Mouse (Mus musculus): ENCODE data around the gene Wt1.

Gene Wt1

DNA sequence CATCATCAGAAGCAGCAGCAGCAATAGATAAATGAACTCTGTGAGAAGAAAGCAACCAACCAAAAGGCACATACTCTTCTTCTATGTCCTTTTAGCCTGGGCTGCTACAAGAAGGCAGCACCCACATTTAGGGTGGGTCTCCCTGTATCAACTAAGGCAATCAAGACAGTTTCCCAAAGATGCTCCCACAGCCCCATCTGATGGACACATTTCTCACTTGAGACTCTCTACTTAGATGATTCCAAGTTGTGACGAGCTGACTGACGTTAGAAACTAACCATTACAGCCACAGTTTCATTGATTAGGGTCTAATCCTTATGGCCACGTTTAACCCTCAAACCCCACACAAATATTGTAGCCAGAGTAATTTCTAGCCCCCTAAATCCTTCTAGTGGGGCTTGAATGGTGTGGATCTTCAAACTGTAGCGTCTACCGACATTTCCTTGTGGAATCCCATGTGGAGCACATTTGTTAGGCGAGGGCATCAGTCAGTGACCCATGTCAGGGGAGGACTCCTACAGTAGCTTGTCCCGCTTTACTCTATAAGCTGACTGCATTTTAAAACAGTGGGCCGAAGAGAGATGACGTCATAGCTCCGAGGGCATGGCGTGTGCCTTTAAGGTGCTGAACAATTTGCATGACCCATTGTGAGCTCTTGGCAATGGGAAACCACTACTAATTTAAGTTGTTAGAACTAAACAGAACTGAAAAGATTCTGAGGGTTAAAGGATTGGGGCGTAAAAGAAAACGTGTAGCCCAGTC is 59.6 kb downstream of the Wt1 start:
- no peak for DNase-seq (ENCODE audit: low spot score in 2 of 2)

DNA sequence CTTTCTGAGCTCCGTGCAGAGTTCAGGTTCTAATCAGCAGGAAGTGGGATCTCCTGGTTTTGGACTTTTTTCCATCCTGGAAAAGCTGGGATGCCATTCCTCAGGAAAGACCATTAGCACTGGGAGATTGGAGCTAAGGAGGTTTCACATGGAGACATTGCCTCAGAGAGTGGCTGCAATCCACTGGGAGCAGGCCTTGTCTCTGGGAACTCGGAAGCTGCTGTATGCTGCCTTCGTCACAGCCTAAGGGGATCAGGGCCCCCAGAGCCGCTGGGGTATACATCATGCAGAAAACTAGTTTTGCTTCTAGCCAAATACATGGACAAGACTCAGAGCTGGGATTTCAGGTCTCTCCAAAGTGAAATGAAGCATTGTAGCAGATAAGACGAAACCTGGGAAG is 60.3 kb downstream of the Wt1 start:
- no peak for DNase-seq (ENCODE audit: low spot score in 2 of 2)

DNA sequence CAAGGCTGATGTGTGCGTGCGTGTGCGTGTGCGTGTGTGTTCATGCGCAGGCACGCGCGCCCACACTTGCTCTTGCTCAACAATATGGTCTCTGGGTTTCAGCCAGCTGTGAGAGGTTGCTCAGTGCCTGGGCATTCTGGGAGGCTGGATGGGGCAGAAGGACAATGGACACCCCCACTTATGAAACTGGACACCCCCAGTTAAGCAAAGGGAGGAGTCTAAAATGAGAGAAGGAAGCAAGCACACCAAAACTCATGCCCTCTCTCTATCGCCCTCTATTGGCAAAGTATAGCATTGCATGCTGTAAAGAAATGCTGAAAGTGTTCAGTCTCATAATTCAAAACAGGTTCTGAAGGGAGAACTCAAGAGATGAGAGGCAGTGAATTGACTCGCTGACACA is 61.9 kb downstream of the Wt1 start:
- DNase-seq (ENCODE audit: low spot score in 2 of 2) = no peak

DNA sequence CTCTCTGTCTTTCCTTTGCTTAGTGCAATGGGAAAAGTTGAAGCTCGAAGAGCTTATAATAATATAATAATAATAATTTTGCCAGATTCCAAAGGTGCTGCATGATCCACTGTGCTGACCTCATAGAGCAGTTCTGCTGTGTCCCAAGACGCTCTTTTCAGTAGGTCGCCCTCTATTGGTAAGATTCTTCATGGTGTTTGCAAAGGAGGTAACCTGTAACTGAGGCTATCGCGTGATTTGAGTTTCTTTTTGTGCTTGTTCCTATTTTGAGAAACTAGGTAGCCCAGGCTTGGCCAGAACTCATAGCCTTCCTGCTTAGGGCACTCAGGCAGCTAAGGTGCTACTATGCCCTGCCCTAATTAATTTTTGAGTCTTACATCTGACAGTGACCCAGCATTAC is 63.0 kb downstream of the Wt1 start:
- no peak for DNase-seq (ENCODE audit: low spot score in 2 of 2)

DNA sequence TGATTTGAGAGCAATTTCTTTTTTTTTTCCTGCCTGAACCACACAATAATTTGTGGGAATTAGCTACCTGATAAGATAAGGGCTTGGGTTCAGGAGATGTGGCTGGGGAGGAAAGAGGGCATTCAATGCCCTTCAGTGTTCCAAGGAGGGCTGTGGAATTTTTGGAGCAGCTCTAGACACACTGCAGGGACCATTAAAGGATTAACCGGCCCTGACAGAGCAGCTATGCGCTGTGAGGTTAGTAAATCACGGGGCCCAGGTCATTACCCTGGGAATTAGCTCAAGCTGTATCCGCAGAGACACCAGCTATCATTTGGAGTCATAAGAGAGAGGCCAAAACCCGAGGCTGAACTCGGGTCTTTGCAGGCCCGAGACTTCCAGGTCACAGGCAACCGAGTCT is 73.8 kb downstream of the Wt1 start:
- DNase-seq (ENCODE audit: low spot score in 2 of 2) = no peak

DNA sequence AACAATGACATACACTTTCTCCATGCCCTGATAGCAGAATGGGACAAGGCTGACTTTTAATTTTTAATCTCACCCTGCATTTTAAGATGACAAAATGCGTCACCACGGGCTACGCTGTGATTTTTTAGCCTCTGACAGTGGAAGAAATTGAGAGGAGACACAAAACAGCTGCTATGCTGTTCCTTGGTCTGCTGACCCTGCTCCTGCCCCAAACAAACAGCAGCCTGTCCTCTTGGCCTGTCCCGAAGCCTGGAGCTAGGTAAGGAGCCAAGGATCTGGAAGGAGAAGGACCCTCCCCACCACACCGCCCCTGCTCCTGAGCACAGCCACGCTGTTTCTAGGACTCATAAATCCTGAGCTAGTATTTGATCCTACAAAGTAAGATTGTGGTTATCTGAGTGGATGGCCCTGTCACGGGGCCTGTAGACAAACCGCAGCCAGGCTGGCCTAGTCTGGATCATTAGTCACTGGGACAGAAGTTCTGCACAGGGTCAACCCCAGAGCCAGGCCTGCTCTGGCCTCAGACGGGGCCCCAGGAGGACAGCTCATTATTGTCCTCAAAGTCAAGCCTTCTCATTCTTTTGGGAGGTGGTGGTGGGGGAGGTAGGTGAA is 80.3 kb downstream of the Wt1 start:
- DNase-seq (ENCODE audit: low spot score in 2 of 2) = no peak

DNA sequence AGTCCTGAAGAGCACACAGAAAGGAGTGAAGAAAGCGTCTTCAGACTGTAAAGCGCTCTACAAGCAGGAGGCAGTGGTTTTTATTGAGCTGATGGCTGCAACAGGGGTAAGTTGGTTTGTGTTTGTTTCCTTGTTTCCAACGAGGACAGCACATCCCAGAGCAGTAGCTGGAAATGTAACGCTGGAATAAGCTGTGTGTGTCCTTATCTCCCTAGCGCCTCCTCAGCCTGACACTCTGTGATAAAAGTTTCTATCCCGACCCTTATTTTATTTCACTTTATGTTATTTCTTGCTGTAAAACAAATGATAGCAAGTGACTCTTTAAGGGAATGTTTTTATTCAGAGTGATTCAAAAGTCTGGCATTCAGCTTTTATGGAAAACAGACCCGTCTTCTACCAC is 86.5 kb downstream of the Wt1 start:
- no peak for DNase-seq (ENCODE audit: low spot score in 2 of 2)

DNA sequence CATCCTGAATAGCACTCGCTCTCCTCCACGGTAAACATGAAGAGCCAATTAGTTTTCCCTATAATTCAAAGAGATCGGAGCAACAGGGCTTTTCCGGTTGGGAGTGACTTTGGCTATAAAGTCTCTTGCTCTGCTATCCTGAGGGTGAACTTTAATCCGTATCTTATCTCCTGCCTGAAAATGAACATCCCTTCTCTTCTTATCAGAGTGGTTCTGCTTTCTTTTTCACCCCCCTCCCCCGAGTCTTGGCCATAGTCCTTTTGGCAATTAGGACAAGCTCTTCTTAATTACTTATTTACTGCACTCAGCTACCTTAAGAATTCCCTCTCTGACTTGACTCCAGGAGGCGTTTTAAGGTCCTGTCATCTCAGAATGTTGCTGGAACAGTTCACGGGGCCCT is 89.6 kb downstream of the Wt1 start:
- no peak for DNase-seq (ENCODE audit: low spot score in 2 of 2)

DNA sequence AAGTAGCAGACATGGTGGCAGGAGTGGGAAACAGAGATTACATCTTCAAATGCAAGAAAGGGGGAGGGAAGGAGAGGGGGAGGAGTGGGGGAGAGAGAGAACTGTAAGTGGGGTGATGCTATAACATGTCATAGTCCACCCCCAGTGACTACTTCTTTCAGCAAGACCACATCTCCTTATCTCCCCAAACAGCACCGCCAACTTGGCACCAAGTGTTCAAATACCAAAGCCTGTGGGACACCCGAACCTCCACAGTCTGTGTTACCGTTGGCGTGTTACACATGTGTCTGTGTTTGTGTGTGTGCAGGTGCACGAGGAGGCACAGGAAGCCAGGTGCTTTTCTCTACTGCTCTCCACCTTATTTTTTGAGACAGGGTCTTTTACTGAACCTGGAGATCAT is 92.9 kb downstream of the Wt1 start:
- DNase-seq (ENCODE audit: low spot score in 2 of 2) = no peak

DNA sequence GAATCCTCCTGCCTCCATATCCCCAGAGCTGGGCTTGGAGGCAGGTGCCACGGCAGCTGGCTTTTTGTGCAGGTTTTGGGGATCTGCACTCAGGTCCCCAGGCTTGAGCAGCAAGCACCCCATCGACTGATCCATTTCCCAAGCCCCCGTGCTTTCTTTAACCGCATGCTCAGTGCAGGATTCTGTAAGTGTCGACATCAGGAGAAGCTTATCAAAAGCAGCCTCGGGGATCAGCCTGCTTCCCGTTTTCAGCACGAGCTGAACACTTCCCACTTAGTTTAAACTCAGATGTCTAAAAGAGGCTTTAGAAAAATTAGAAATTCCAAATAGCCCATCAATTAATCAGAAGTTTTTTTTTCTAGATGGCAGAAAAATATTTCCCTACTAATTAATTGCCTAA is 93.3 kb downstream of the Wt1 start:
- DNase-seq (ENCODE audit: low spot score in 2 of 2) = no peak

DNA sequence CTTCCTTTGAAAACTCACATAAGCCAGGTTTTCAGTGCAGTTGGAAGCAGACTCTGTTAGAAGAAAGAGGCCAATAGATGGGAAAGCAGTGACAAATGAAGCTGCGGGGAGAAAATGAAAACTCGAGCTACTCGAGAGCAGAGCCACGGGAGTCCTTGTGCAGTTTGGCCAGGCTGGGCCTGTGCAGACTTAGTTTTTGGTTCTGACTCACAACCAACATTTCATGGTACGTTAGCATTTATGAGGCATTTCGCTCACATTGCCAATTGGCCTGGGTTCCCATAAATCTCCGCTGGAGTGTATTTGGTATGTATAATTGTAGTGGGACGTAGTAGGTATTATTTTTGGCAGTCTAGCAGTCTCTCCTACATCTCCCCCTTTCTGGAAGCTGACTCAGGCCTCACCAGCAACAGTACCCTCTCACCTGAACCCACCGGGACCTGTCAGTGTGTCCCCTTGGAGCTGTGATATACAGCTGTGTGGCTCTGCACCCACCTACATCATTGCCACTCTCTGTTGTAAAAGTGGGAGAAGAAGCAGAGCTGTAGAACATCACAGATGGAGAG is 94.5 kb downstream of the Wt1 start:
- no peak for DNase-seq (ENCODE audit: low spot score in 2 of 2)

Measured in urinary bladder, postnatal 4 days (tissue).